Mouse (Mus musculus) cortical plate, adult 2 months (tissue): ENCODE data around the gene Tpp2.

Experiments
- CTCF ChIP-seq: fragments of 200-500 bp; IDR thresholded peaks from 2 replicates; pipeline ENCODE4 v1.5.1; 2011; ENCODE audit warnings: mild to moderate bottlenecking, control low read depth, low read length; ENCODE audit not compliant: insufficient read depth; ENCODE audit errors: extremely low read depth
- POLR2A ChIP-seq: fragments of 200-500 bp; IDR thresholded peaks from 2 replicates; pipeline ENCODE4 v1.6.1; 2011; ENCODE audit warnings: mild to moderate bottlenecking, low read length, control low read depth; ENCODE audit not compliant: insufficient read depth; ENCODE audit errors: extremely low read depth

GRCm38 (mm10) chr1:43902417-43902816 lies 31.0 kb upstream of the Tpp2 start:
- TF ChIP-seq CTCF (no peak), POLR2A (no peak)
